Mouse (Mus musculus) liver, embryonic 16.5 days (tissue): Measurements from ENCODE around the gene Pabpc1l. TPM values are rescaled to one million over a fixed set of nuclear protein-coding genes. Genes with fewer than 3 reads are reported as not detected.

Source experiments
- ATAC-seq: fragments of 200-750 bp; cut with Nextera tagmentation; 2 replicates; pipeline ENCODE4 v1.8.0; 2017; ENCODE audit warnings: low read depth, mild to moderate bottlenecking, moderate number of reproducible peaks, moderate library complexity
- H3K27ac ChIP-seq: fragments of 300-500 bp; sonication (generic); 2 replicates; pipeline ENCODE4 v1.5.1; 2014; ENCODE audit warnings: mild to moderate bottlenecking, low read length
- H3K27me3 ChIP-seq: fragments of 300-500 bp; sonication (generic); 2 replicates; pipeline ENCODE4 v1.6.1; 2014; ENCODE audit warnings: low read depth, low read length, mixed read lengths; ENCODE audit not compliant: control insufficient read depth, insufficient read depth
- H3K36me3 ChIP-seq: fragments of 300-500 bp; sonication (generic); 2 replicates; pipeline ENCODE4 v1.6.1; 2014; ENCODE audit warnings: mild to moderate bottlenecking; ENCODE audit not compliant: control insufficient read depth, insufficient read depth
- H3K4me1 ChIP-seq: fragments of 300-500 bp; sonication (generic); 2 replicates; pipeline ENCODE4 v1.6.1; 2014; ENCODE audit warnings: low read depth, low read length, mixed read lengths; ENCODE audit not compliant: control insufficient read depth
- H3K4me2 ChIP-seq: fragments of 300-500 bp; sonication (generic); 2 replicates; pipeline ENCODE4 v1.6.1; 2014; ENCODE audit warnings: low read depth, low read length, mixed read lengths
- H3K4me3 ChIP-seq: fragments of 300-500 bp; sonication (generic); 2 replicates; pipeline ENCODE4 v1.5.1; 2014; ENCODE audit warnings: low read depth, mild to moderate bottlenecking, low read length
- H3K9ac ChIP-seq: fragments of 300-500 bp; sonication (generic); 2 replicates; pipeline ENCODE4 v1.6.1; 2014; ENCODE audit warnings: low read depth, low read length
- H3K9me3 ChIP-seq: fragments of 300-500 bp; sonication (generic); replicated peaks from 2 replicates; pipeline ENCODE4 v1.6.1; 2016; ENCODE audit warnings: low read length; ENCODE audit not compliant: control insufficient read depth
- WGBS: fragments of 180-500 bp; shearing (Covaris S2); extraction: QIAGEN DNeasy Blood & Tissue Kit; methylation state at CpG from one replicate; pipeline ENCODE4 v1.1.7; 2014; ENCODE audit not compliant: insufficient replicate concordance; 5-methylcytosine and 5-hydroxymethylcytosine counted together
- polyA plus RNA-seq: library from polyadenylated mRNA; unstranded; fragments of >200 nt; fragmentation: Nextera tagmentation; extraction: Ambion mirVana; gene quantifications from 2 replicates; pipeline ENCODE4 v1.2.1, GENCODE M21; 2015

The Pabpc1l gene
- polyA plus RNA-seq, 1 experiment from 2014 or later: 0.34 TPM

DNA sequence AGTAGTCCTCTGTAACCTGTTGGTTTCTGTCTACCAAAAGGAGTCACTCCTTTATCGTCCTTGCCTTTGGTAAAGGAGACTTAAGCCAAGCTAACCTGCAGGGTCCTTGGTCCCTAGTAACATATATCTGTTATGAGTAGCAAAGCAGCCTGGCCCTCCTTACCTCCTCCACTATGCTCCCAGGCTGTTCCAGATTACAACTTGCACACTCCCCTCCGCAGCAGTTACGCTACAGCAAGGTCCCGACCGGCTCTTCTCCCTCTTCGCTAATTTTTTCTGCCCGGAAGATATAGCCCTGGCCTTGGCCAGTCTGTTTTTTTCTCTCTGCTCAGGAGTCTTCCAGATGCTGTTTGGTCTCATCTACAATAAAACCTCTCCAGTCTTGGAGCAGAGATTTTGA lies 47.9 kb downstream of the Pabpc1l start:
- peaks cover 35% of the 10 kb centered on the region for H3K4me1 ChIP-seq
- no peak overlapping the region for H3K9ac ChIP-seq
- WGBS: 74% methylated on average over 7 of the region's 7 CpGs
- H3K36me3 ChIP-seq: no peaks in the 10 kb centered on the region
- no peak for ATAC-seq
- no peak overlapping the region for H3K4me2 ChIP-seq
- H3K4me3 ChIP-seq: no peak overlapping the region
- H3K27ac ChIP-seq: no peak overlapping the region
- no peaks in the 10 kb centered on the region for H3K9me3 ChIP-seq
- H3K27me3 ChIP-seq: no peaks in the 10 kb centered on the region

DNA sequence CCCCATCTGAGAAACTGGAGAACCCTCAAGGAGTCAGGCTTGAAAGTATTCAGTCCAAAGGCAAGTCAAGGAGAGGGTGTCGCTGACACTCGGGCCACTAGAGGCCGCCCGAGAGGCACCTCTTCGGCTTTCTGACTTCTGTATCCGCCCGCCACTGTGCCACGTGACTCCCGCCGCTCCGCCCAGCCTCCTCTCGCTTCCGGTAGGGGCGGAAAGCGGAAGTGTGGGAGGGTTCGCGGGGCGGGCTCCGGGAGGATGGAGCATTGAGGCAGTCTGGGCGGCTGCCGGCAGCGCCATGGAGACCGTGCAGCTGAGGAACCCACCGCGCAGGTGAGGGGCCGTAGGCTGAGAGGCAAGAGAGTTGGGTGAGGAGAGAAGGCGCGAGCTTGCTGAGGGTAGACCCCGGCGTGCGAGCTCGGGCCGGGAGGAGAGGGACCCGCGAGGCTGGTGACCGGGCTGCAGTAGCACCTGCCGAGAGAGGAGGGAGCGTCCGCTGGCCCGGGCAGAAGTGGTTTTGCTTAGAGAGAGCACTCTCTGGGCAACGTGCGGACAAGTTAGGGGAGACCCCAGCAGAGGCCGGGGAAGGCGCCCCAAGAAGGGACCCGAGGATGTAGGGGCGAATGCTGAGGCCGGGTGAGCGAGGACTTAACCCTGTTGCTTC lies 48.8 kb downstream of the Pabpc1l start:
- Histone ChIP-seq H3K27me3 (no peaks in the 10 kb centered on the region), H3K4me1 (peaks cover 36% of the 10 kb centered on the region), H3K4me3 (peak overlapping the region; percentile 93), H3K9ac (peak overlapping the region; percentile 78), H3K36me3 (no peaks in the 10 kb centered on the region), H3K9me3 (no peaks in the 10 kb centered on the region), H3K27ac (peak overlapping the region; percentile 65), H3K4me2 (peak overlapping the region; percentile 83)
- ATAC-seq: peak; percentile 84
- under 1% methylated on average over 48 of the region's 48 CpGs for WGBS

DNA sequence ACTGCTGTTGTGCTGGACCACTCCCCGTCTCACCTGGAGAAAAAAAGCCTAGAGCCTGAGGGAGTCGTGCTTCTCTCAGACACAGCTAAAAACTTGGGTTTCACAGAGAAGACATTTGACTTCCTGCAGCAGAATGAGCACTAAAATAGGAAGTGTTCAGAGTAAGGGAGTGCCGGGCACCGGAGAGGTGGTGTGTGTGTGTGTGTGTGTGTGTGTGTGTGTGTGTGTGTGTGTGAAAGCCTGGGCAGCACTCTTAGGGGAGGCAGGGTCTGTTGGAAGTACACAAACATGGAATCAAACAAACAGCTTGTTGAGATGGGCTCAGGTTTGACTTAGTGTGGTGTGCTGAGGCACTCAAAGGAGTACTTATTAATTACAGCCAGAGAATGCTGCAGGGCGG lies 49.8 kb downstream of the Pabpc1l start:
- no peaks in the 10 kb centered on the region for H3K9me3 ChIP-seq
- ATAC-seq: no peak
- peaks cover 3% of the 10 kb centered on the region; the same call in 1 of the 2 replicates for H3K36me3 ChIP-seq
- peaks cover 28% of the 10 kb centered on the region for H3K4me1 ChIP-seq
- no peak overlapping the region; the same call in 1 of the 2 replicates for H3K27ac ChIP-seq
- H3K9ac ChIP-seq: peak overlapping the region; percentile 78
- WGBS: 14% methylated on average over 5 of the region's 5 CpGs
- H3K27me3 ChIP-seq: no peaks in the 10 kb centered on the region
- H3K4me3 ChIP-seq: peak overlapping the region; percentile 93
- peak overlapping the region; percentile 83 for H3K4me2 ChIP-seq

DNA sequence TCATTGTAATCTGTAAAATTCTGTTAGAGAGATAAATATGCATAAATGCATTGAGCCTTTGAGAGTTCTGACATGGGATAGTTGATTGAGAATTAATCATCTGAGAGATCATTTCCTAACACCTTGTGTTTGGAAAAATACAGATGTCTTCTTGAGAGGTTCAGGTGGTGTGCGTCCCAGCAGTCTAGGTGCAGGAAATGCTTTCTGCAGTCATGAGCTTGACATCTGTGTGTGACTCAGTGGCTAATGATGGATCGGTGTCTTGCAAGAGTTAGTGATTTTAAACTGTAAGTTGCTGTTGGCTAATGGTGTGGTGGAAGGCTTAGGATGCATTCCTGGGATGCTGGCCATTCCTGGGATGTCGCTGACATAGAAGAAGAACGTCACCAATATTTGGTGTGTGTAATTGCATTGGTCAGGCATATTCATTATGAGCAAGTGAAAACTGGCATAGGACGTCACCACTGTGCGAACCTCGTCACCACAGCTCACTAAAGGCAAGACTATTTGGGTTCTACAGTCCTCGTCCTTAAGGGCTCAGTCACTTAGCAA lies 51.7 kb downstream of the Pabpc1l start:
- Histone ChIP-seq H3K4me3 (no peak overlapping the region), H3K4me1 (peaks cover 22% of the 10 kb centered on the region), H3K36me3 (peaks cover 8% of the 10 kb centered on the region), H3K27me3 (no peaks in the 10 kb centered on the region), H3K9me3 (no peaks in the 10 kb centered on the region), H3K27ac (no peak overlapping the region), H3K4me2 (no peak overlapping the region), H3K9ac (no peak overlapping the region)
- ATAC-seq: no peak
- WGBS: 79% methylated on average over 8 of the region's 8 CpGs

- ATAC-seq: no peak
- 45% methylated on average over 5 of the region's 5 CpGs for WGBS
These were observed 52.6 kb downstream of the Pabpc1l start for GRCm38 (mm10) chr2:164077875-164078274.

GRCm38 (mm10) chr2:164079488-164079887 lies 54.2 kb downstream of the Pabpc1l start:
- peak; percentile 10; the same call in 1 of the 2 replicates for ATAC-seq
- Histone ChIP-seq H3K36me3 (peaks cover 13% of the 10 kb centered on the region), H3K27ac (no peak overlapping the region), H3K4me3 (no peak overlapping the region), H3K4me1 (peaks cover 22% of the 10 kb centered on the region), H3K9ac (no peak overlapping the region), H3K27me3 (no peaks in the 10 kb centered on the region), H3K9me3 (no peaks in the 10 kb centered on the region), H3K4me2 (no peak overlapping the region)
- WGBS: 41% methylated on average over 6 of the region's 6 CpGs

More at GRCm38 (mm10) chr2:164077875-164078274, 52.6 kb downstream of the Pabpc1l start:
- Histone ChIP-seq H3K9me3 (no peaks in the 10 kb centered on the region), H3K9ac (no peak overlapping the region), H3K36me3 (peaks cover 13% of the 10 kb centered on the region), H3K27ac (no peak overlapping the region), H3K4me2 (no peak overlapping the region), H3K4me3 (no peak overlapping the region), H3K4me1 (peaks cover 22% of the 10 kb centered on the region), H3K27me3 (no peaks in the 10 kb centered on the region)

GRCm38 (mm10) chr2:164081577-164081976 lies 56.3 kb downstream of the Pabpc1l start:
- ATAC-seq: no peak
- H3K4me2 ChIP-seq: no peak overlapping the region
- peaks cover 17% of the 10 kb centered on the region for H3K36me3 ChIP-seq
- no peak overlapping the region for H3K9ac ChIP-seq
- no peaks in the 10 kb centered on the region for H3K27me3 ChIP-seq
- no peak overlapping the region for H3K4me3 ChIP-seq
- no peak overlapping the region for H3K27ac ChIP-seq
- 91% methylated on average over 10 of the region's 10 CpGs for WGBS
- H3K4me1 ChIP-seq: peaks cover 10% of the 10 kb centered on the region; the same call in 1 of the 2 replicates
- no peaks in the 10 kb centered on the region for H3K9me3 ChIP-seq

GRCm38 (mm10) chr2:164082175-164082574 lies 56.9 kb downstream of the Pabpc1l start:
- Histone ChIP-seq H3K9me3 (no peaks in the 10 kb centered on the region), H3K4me1 (peaks cover 6% of the 10 kb centered on the region; the same call in 1 of the 2 replicates), H3K4me2 (no peak overlapping the region), H3K27me3 (no peaks in the 10 kb centered on the region), H3K9ac (no peak overlapping the region), H3K4me3 (no peak overlapping the region), H3K36me3 (peaks cover 20% of the 10 kb centered on the region), H3K27ac (no peak overlapping the region)
- ATAC-seq: no peak
- 70% methylated on average over 10 of the region's 10 CpGs for WGBS
